Mouse (Mus musculus) G1E (cell line): ENCODE measurements around the gene Zc3h13. TPM values are rescaled to one million over a fixed set of nuclear protein-coding genes. Genes with fewer than 3 reads are reported as not detected.

ENCODE experiments used
- ATAC-seq: 2 replicates; pipeline ENCODE4 v1.8.0; 2016; ENCODE audit warnings: mild to moderate bottlenecking; ENCODE audit not compliant: insufficient number of reproducible peaks, poor library complexity, low FRiP score, severe bottlenecking; ENCODE audit errors: extremely low read depth
- DNase-seq: peaks from one replicate; pipeline ENCODE4 v3.0.0; 2012; ENCODE audit warnings: low spot score
- H3K27me3 ChIP-seq: 2 replicates; pipeline ENCODE4 v1.6.1; 2012; ENCODE audit warnings: mild to moderate bottlenecking, low read length, inconsistent platforms; ENCODE audit not compliant: insufficient read depth
- H3K36me3 ChIP-seq: replicated peaks from 2 replicates; pipeline ENCODE3; 2012; ENCODE audit warnings: mild to moderate bottlenecking, inconsistent platforms
- H3K4me1 ChIP-seq: 2 replicates; pipeline ENCODE4 v1.6.1; 2012; ENCODE audit warnings: low read depth, low read length, inconsistent platforms, mixed read lengths; ENCODE audit not compliant: insufficient read depth
- H3K4me3 ChIP-seq: 2 replicates; pipeline ENCODE4 v1.5.1; 2012; ENCODE audit warnings: low read depth, mild to moderate bottlenecking, inconsistent platforms, low read length, moderate library complexity, mixed read lengths
- H3K9me3 ChIP-seq: replicated peaks from 2 replicates; pipeline ENCODE4 v1.6.1; 2012; ENCODE audit warnings: inconsistent platforms
- CTCF ChIP-seq: IDR thresholded peaks from 2 replicates; pipeline ENCODE4 v1.5.1; 2012; ENCODE audit warnings: low read depth, low read length, inconsistent platforms, mixed read lengths
- GATA1 ChIP-seq: IDR thresholded peaks from 2 replicates; pipeline ENCODE4 v1.6.1; 2012; ENCODE audit warnings: borderline replicate concordance, low read length, inconsistent platforms, mixed read lengths
- GATA2 ChIP-seq: IDR thresholded peaks from 2 replicates; pipeline ENCODE4 v1.6.1; 2012; ENCODE audit warnings: low read depth, low read length, inconsistent platforms, borderline replicate concordance
- POLR2AphosphoS5 ChIP-seq: IDR thresholded peaks from 2 replicates; pipeline ENCODE4 v1.6.1; 2012; ENCODE audit warnings: low read depth, low read length, inconsistent platforms; ENCODE audit not compliant: insufficient replicate concordance
- TAL1 ChIP-seq: conservative IDR thresholded peaks from 2 replicates; pipeline ENCODE4 v1.6.1; 2012; ENCODE audit warnings: low read depth, low read length, inconsistent platforms, mixed read lengths
- polyA plus RNA-seq: library from polyadenylated mRNA; stranded (reverse); fragments of >175 nt; gene quantifications from 2 replicates; pipeline ENCODE4 v1.2.3, GENCODE M21; 2012
- total RNA-seq, 2 experiments: library from RNA; stranded (forward) in 1 of 2; stranded (reverse) in 1 of 2; fragments of 200-1000 nt in 1 of 2; fragments of >200 nt in 1 of 2; fragmentation: Nextera tagmentation in 1 of 2; gene quantifications; 2 replicates each; pipeline ENCODE4 v1.2.3; 2014 to 2017

Gene Zc3h13
- total and polyA plus RNA-seq, 3 experiments = 17.3 to 47.4 (median 22.4) TPM

- H3K27me3 ChIP-seq = no peaks in the 10 kb centered on the region
- H3K36me3 ChIP-seq = no peaks in the 10 kb centered on the region
- TF ChIP-seq CTCF (no peak), POLR2AphosphoS5 (no peak), TAL1 (no peak), GATA2 (no peak), GATA1 (no peak)
- ATAC-seq = no peak
- no peaks in the 10 kb centered on the region for H3K4me1 ChIP-seq
- H3K9me3 ChIP-seq = no peaks in the 10 kb centered on the region
- no peak overlapping the region for H3K4me3 ChIP-seq
- DNase-seq = no peak
These were observed 83.3 kb downstream of the Zc3h13 start for GRCm38 (mm10) chr14:75367503-75367902.

- no peaks in the 10 kb centered on the region for H3K27me3 ChIP-seq
- no peak for ATAC-seq
- H3K9me3 ChIP-seq = no peaks in the 10 kb centered on the region
- no peak overlapping the region for H3K4me3 ChIP-seq
- TF ChIP-seq TAL1 (no peak), POLR2AphosphoS5 (no peak), GATA2 (no peak), CTCF (no peak), GATA1 (no peak)
- no peaks in the 10 kb centered on the region for H3K4me1 ChIP-seq
- H3K36me3 ChIP-seq = no peaks in the 10 kb centered on the region
- DNase-seq = no peak
These were observed 85.7 kb downstream of the Zc3h13 start for GRCm38 (mm10) chr14:75369880-75370279.

- peaks cover 6% of the 10 kb centered on the region; the same call in 1 of the 2 replicates for H3K27me3 ChIP-seq
- ATAC-seq (no peak), DNase-seq (no peak)
- TF ChIP-seq GATA2 (no peak), POLR2AphosphoS5 (no peak), TAL1 (no peak), GATA1 (no peak), CTCF (no peak)
- H3K36me3 ChIP-seq = no peaks in the 10 kb centered on the region
- H3K9me3 ChIP-seq = no peaks in the 10 kb centered on the region
- H3K4me1 ChIP-seq = no peaks in the 10 kb centered on the region
- no peak overlapping the region for H3K4me3 ChIP-seq
These were observed 90.9 kb downstream of the Zc3h13 start for GRCm38 (mm10) chr14:75375006-75375598.

GRCm38 (mm10) chr14:75376256-75376655 is 92.1 kb downstream of the Zc3h13 start:
- no peak for ATAC-seq
- TF ChIP-seq POLR2AphosphoS5 (no peak), GATA2 (no peak), GATA1 (no peak)
- DNase-seq = no peak
- Histone ChIP-seq H3K9me3 (no peaks in the 10 kb centered on the region), H3K4me3 (no peak overlapping the region), H3K36me3 (no peaks in the 10 kb centered on the region), H3K27me3 (peaks cover 6% of the 10 kb centered on the region; the same call in 1 of the 2 replicates), H3K4me1 (no peaks in the 10 kb centered on the region)

GRCm38 (mm10) chr14:75377612-75378011 is 93.4 kb downstream of the Zc3h13 start:
- H3K4me1 ChIP-seq = no peaks in the 10 kb centered on the region
- no peak overlapping the region for H3K4me3 ChIP-seq
- no peaks in the 10 kb centered on the region for H3K36me3 ChIP-seq
- no peaks in the 10 kb centered on the region for H3K9me3 ChIP-seq
- peaks cover 6% of the 10 kb centered on the region; the same call in 1 of the 2 replicates for H3K27me3 ChIP-seq
- DNase-seq = no peak
- TF ChIP-seq CTCF (no peak), GATA2 (no peak), TAL1 (no peak), GATA1 (no peak), POLR2AphosphoS5 (no peak)
- ATAC-seq = no peak

Other genes with a start within 250 kb of the Zc3h13 start
- gene Lrrc63, start 153.5 kb upstream of the Zc3h13 start, total RNA-seq (2014; fragmentation: Nextera tagmentation) = not detected in 2 replicates
- not detected in 2 replicates for gene Lrrc63, start 153.5 kb upstream of the Zc3h13 start, total RNA-seq (2017)
- not detected in 2 replicates for gene Lrrc63, start 153.5 kb upstream of the Zc3h13 start, polyA plus RNA-seq
- gene Lcp1, start 153.3 kb upstream of the Zc3h13 start, total RNA-seq (2014; fragmentation: Nextera tagmentation) = 1.5 and 2.3 TPM in 2 replicates
- 21.1 and 23.4 TPM in 2 replicates for gene Lcp1, start 153.3 kb upstream of the Zc3h13 start, total RNA-seq (2017)
- gene Lcp1, start 153.3 kb upstream of the Zc3h13 start, polyA plus RNA-seq = 0.33 and 0.55 TPM in 2 replicates
- not detected in 2 replicates for gene Cpb2, start 42.1 kb upstream of the Zc3h13 start, total RNA-seq (2014; fragmentation: Nextera tagmentation)
- gene Cpb2, start 42.1 kb upstream of the Zc3h13 start, total RNA-seq (2017) = not detected in 2 replicates
- gene Cpb2, start 42.1 kb upstream of the Zc3h13 start, polyA plus RNA-seq = not detected in 2 replicates
- not detected in 2 replicates for gene Siah3, start 171.6 kb downstream of the Zc3h13 start, total RNA-seq (2014; fragmentation: Nextera tagmentation)
- gene Siah3, start 171.6 kb downstream of the Zc3h13 start, total RNA-seq (2017) = 0.11 TPM in 1 of 2 replicates, not detected in the other
- gene Siah3, start 171.6 kb downstream of the Zc3h13 start, polyA plus RNA-seq = not detected in 2 replicates